Comparison of ENCODE assay signal across 9 mouse cellular contexts in genomic region chr17:73251142-73251502, GRCm38 (mm10).
A peak's percentile ranks its signal among the peaks of the same experiment; 100 is the strongest.
DNase-seq lines count a peak whose midpoint lies in the region; ATAC-seq and TF ChIP-seq lines count a peak whose summit lies in the region.
"Had no signal": no experiment of that assay in that cellular context is flagged by ENCODE, and none has a peak within 500 bp of the region (broad histone marks: within the 10 kb centered on the region; RNA-seq: fewer than 3 reads in every experiment).

No protein-coding gene starts in this region.

- H3K9me3 ChIP-seq in kidney, postnatal 0 days (replicated peaks; ENCODE audit: low read length), result no peaks in the 10 kb centered on the region
- no peaks in the 10 kb centered on the region for H3K9me3 ChIP-seq in intestine, postnatal 0 days (ENCODE audit: control insufficient read depth)

- H3K27me3 ChIP-seq in kidney, postnatal 0 days (ENCODE audit: insufficient read depth, low read length), result no peaks in the 10 kb centered on the region
- H3K27me3 ChIP-seq in intestine, postnatal 0 days (replicated peaks; ENCODE audit: control insufficient read depth, insufficient read depth, low read length), result no peaks in the 10 kb centered on the region

- no peak overlapping the region for H3K9ac ChIP-seq in kidney, postnatal 0 days (ENCODE audit: low read depth, low read length)
- H3K9ac ChIP-seq in intestine, postnatal 0 days (ENCODE audit: low read depth, low read length), result no peak overlapping the region

- no peak overlapping the region for H3K4me2 ChIP-seq in kidney, postnatal 0 days (ENCODE audit: low read length)
- no peak overlapping the region for H3K4me2 ChIP-seq in intestine, postnatal 0 days (replicated peaks; ENCODE audit: low read depth)

- no peak for TF ChIP-seq CTCF in kidney, postnatal 0 days (IDR thresholded peaks at IDR 0.05; ENCODE audit: low read depth)
- no peak for TF ChIP-seq CTCF in intestine, postnatal 0 days (IDR thresholded peaks at IDR 0.05; ENCODE audit: low read depth)

- H3K36me3 ChIP-seq in kidney, postnatal 0 days (ENCODE audit: insufficient read depth, low read length), result no peaks in the 10 kb centered on the region
- H3K36me3 ChIP-seq in intestine, postnatal 0 days (ENCODE audit: control insufficient read depth, insufficient read depth), result no peaks in the 10 kb centered on the region

- WGBS in kidney, postnatal 0 days, result 59% methylated on average over 8 of the region's 8 CpGs
- WGBS in intestine, postnatal 0 days, result 65% methylated on average over 8 of the region's 8 CpGs

- intact Hi-C loops in left cerebral cortex, postnatal 14 days (cut with DNase I), result no loop called here

- DNase-seq in adrenal gland, adult 2 months, result peak; percentile 60
- DNase-seq in adrenal gland, postnatal 4 days (ENCODE audit: low spot score in 2 of 2), result no peak
- DNase-seq in kidney, postnatal 0 days (ENCODE audit: low spot score), result no peak
- no peak for DNase-seq in kidney, postnatal 10 days
- DNase-seq in 416B (ENCODE audit: low read depth), result peak; percentile 77
- no peak for DNase-seq in left cerebral cortex, postnatal 14 days (ENCODE audit: low spot score in 2 of 2)

- no peak overlapping the region for H3K4me3 ChIP-seq in kidney, postnatal 0 days (replicated peaks; ENCODE audit: low read depth, low read length)
- no peak overlapping the region for H3K4me3 ChIP-seq in intestine, postnatal 0 days (ENCODE audit: low read depth, low read length)

- no peaks in the 10 kb centered on the region; the same call in 1 of the 2 replicates for H3K4me1 ChIP-seq in kidney, postnatal 0 days (replicated peaks; ENCODE audit: insufficient read depth, low read length)
- no peaks in the 10 kb centered on the region for H3K4me1 ChIP-seq in intestine, postnatal 0 days (replicated peaks; ENCODE audit: control insufficient read depth, insufficient read depth, low read length)

- ATAC-seq in kidney, postnatal 0 days (replicated peaks; ENCODE audit: low FRiP score, low read depth), result 0 out of 2 replicates have a peak, but pooled peaks have one; percentile 46
- ATAC-seq in intestine, postnatal 0 days, result 0 out of 2 replicates have a peak, but pooled peaks have one; percentile 19
- no peak for ATAC-seq in inflammation-experienced regulatory T-cells, adult 6 months

- no peak overlapping the region for H3K27ac ChIP-seq in kidney, postnatal 0 days
- no peak overlapping the region for H3K27ac ChIP-seq in intestine, postnatal 0 days (ENCODE audit: low read depth, low read length)
- H3K27ac ChIP-seq: macrophage had no signal

Comparison
In these comparisons a context has a peak if more than half of its experiments do, and no peak if none do; other contexts are left out.
1. DNase-seq: peak in adrenal gland, adult 2 months (single experiment) and 416B (single experiment); none in adrenal gland, postnatal 4 days (0 of 2), kidney, postnatal 0 days (single experiment), kidney, postnatal 10 days (single experiment) and left cerebral cortex, postnatal 14 days (0 of 2).